16 mouse cellular contexts compared by ENCODE assay signal in the genomic region with DNA sequence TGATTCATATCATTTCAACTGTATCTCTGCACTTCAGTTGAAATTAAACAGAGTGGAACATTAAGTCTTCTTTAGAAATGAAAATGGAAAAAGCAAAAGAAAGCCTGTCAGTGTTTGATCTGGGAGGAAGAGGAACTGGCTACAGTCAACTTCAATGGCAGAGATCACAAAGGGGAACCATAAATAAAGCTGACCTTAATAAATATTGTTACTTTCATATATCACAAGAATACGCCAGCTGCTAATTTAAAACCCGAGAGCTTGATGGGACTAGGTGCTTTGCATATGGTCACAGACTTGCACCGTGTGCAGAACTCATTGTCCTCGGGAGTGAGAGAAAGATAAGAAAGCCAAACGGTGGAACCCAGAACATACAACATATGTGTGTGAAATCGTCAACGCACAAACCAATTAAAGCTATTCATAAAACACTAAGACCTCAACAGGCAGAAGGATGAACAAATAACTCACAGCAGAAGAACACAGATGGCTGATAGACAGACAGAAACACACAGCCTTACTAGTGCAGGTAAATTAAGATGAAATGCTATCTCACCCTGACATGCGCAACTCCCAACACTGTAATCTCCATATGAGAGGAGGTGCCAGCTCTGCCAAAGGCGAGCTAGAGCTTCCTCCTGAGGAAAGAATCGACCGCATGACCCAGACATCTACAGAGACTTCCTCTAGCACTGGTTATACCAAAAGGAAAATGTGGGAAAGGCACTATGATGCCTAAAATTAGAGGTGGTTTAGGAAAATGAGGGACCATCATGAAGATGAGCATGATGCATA.
"Had no signal": no experiment of that assay in that cellular context is flagged by ENCODE, and none has a peak within 500 bp of the region (broad histone marks: within the 10 kb centered on the region; RNA-seq: fewer than 3 reads in every experiment).

No protein-coding gene starts in this region.

- H3K27ac ChIP-seq: kidney, embryonic 15.5 days; limb, embryonic 13.5 days; liver, embryonic 14.5 days; midbrain, embryonic 10.5 days; neural tube, embryonic 13.5 days had no signal

- ATAC-seq: intestine, embryonic 16.5 days had no signal

- H3K4me2 ChIP-seq: kidney, embryonic 15.5 days; limb, embryonic 13.5 days; lung, embryonic 14.5 days; neural tube, embryonic 13.5 days had no signal

- H3K36me3 ChIP-seq: kidney, embryonic 15.5 days; limb, embryonic 13.5 days; midbrain, embryonic 10.5 days; neural tube, embryonic 13.5 days had no signal

- H3K4me1 ChIP-seq: kidney, embryonic 15.5 days; midbrain, embryonic 10.5 days; neural tube, embryonic 13.5 days had no signal

- H3K9me3 ChIP-seq: kidney, embryonic 15.5 days; limb, embryonic 13.5 days; midbrain, embryonic 10.5 days; neural tube, embryonic 13.5 days had no signal

- H3K9ac ChIP-seq: kidney, embryonic 15.5 days; limb, embryonic 13.5 days; liver, embryonic 14.5 days; lung, embryonic 14.5 days; neural tube, embryonic 13.5 days had no signal

- DNase-seq: kidney, adult 2 months; kidney, postnatal 14 days; left cerebral cortex, postnatal 4 days; lung, embryonic 14.5 days; lung, postnatal 10 days; lung, postnatal 4 days; midbrain, embryonic 14.5 days; retina, postnatal 1 day; right cerebral cortex, postnatal 14 days; thymus, postnatal 4 days had no signal

- H3K27me3 ChIP-seq: neural tube, embryonic 13.5 days had no signal

- H3K4me3 ChIP-seq: kidney, embryonic 15.5 days; limb, embryonic 13.5 days; midbrain, embryonic 10.5 days; neural tube, embryonic 13.5 days had no signal
